Mouse (Mus musculus): ENCODE results near the gene Mob3a.

DNA sequence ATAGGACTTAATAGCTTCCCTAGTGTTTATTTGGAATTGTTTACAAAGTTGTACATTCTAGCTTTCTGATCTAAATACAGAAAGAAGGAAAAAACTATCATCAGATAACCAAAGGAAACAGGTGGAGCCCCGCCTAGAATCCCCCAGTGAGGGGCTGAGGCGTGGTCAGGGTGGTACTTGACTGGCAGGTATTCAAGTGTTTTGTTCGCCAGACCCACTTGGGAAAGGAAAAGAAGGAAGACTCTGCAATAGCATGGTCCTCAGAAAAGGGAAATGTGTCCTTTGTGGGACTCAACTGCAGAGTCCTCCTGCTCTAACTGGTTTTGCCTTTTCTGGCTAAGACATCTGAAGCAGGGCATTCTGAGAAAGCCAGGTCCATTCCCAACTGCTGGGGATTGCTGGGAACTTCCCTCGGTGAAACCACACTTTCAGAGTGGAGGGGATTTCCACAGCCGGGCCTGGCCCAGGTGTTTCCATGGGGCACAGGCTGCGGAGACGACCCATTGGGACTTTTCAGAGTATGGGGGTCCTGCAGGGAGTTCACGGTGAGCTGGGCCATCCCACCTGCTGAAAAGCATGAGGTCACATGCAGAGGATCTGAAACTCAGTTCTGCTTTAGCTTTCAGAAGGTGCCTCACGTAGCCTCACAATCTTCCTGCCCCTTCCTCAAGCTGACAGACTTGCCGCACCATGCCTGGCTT, 5.8 kb downstream of the Mob3a start:
- TF ChIP-seq CTCF (IDR thresholded peaks at IDR 0.05; ENCODE audit: low read depth) (no peak), EP300 (IDR thresholded peaks at IDR 0.05; ENCODE audit: low read depth) (no peak)

Data from heart, postnatal 0 days (tissue).